Mouse (Mus musculus) gonadal fat pad, adult 2 months (tissue): ENCODE data around the gene Spta1. TPM values are rescaled to one million over a fixed set of nuclear protein-coding genes. Genes with fewer than 3 reads are reported as not detected.

Source experiments
- DNase-seq: peaks from one replicate; pipeline ENCODE4 v3.0.0-alpha.2; 2012; ENCODE audit warnings: low read depth
- polyA plus RNA-seq: library from polyadenylated mRNA; depleted of rRNA; stranded (reverse); fragments of >200 nt; gene quantifications from 2 replicates; pipeline ENCODE4 v1.2.3, GENCODE M21; 2012; rRNA removed

Gene Spta1
- polyA plus RNA-seq: 0.01 and 0.06 TPM in 2 replicates

- no peak for DNase-seq
Observed at GRCm38 (mm10) chr1:174172605-174173004, at the start of gene Spta1. Gene Spta1 (plus strand): TSS chr1:174172776.

DNA sequence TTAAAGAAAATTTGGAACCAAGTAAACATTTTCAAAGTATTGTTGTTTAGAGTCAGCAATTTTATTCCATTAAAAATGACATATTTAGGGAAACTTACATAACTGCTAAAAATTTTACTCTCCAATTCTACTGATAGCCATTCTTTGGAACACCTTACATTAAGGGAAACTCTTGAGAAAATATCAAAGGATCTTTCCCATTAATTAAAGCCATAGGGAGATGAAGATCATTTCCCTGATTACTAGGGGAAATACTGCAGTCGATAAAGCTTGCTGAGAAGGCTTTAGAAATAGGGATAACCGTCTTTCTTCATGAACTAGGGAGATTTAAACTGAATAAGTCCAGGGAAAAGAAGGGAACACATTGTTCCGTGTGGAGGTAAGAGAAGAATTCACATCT lies 41.4 kb upstream of the Spta1 start, which contains the start of gene Olfr424:
TSS of gene Olfr424 (plus strand) at position 301 of the 400 bp plus-strand sequence.
- DNase-seq: no peak

DNA sequence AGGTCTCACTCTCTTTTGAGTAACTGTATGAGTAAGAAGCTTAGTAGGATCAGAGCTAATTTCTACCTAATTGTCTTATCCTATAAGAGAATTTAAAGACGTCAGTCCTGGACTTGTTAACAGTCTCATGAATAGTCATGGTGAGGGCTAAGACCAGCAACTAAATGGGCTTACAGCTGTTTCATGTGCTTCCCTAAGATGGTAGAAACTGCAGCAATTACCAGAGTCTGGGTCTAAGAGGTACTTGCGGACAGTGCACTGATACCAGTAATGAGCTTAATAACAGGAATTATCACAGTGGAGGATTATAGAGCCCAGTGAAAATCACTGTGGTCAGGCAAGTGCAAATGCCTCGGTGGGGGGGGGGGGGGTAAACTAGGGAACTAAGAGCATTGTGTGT lies 40.6 kb upstream of the Spta1 start:
- no peak for DNase-seq

GRCm38 (mm10) chr1:174141384-174141783 lies 31.2 kb upstream of the Spta1 start:
- no peak for DNase-seq

DNA sequence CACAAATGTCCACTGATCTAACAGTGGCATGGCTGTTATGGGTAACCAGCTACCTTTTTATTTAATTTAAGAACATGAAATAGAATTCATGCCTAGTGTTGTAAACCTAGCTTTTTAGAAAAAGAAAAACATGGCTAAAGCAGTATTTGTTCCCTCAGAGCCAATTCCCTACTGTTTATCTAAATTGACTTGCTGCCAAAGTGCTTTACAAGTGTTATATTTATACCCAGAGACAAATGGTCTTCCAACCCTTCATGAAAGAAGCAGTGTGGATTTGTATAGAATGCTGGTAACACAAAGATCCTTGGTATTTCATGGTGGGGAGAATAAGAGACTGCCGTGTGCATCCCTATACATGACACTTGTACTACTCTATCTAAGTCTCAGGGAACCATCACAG lies 25.9 kb upstream of the Spta1 start:
- DNase-seq: no peak

- DNase-seq: no peak
Observed at GRCm38 (mm10) chr1:174149289-174149688, 23.3 kb upstream of the Spta1 start.

GRCm38 (mm10) chr1:174155333-174155732 lies 17.2 kb upstream of the Spta1 start, which contains the start of gene Olfr420:
Gene Olfr420 (plus strand): TSS chr1:174155633.
- DNase-seq: no peak

DNA sequence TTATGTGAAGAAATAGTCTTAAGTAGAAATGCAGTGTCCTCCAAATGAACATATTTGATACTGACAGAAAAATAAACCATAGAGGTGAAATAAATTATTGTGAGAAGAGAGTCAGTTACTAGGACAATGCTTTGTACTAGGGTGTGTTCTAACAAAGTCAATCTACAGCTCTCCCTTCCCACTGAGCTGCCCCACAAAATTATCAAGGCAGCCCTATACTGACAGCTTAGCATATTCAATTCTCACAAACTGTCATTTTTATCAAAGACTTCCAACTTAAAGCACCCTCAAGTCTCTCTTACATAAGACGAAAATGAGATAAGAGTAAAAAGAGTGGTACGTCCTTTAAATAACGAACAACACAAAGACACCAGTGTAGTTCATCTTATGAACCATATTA lies 15.0 kb upstream of the Spta1 start:
- DNase-seq: no peak

- no peak for DNase-seq
Observed at GRCm38 (mm10) chr1:174158512-174158911, 14.1 kb upstream of the Spta1 start.

GRCm38 (mm10) chr1:174159095-174159494 lies 13.5 kb upstream of the Spta1 start:
- no peak for DNase-seq

DNA sequence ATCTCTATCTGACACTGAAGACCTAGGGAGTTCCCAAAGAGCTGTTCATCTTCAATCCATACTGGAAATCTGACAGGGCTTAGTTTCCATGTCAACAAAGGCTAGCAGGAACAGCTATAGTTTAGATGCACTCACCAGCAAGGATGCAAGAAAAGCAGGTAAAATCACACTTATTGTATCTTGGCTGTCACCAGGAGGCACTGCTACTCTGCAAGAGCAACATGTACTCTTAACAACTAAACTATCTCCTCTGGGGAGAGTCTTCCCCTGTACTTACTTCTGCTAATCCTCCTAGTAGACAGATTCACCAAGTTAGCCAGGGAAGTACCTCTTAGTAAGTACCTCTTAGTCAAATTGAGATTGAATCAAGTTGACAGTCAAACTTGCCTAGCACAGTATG lies 3.6 kb upstream of the Spta1 start:
- DNase-seq: no peak

- no peak for DNase-seq
Observed at GRCm38 (mm10) chr1:174170706-174171501, 1.7 kb upstream of the Spta1 start.

DNA sequence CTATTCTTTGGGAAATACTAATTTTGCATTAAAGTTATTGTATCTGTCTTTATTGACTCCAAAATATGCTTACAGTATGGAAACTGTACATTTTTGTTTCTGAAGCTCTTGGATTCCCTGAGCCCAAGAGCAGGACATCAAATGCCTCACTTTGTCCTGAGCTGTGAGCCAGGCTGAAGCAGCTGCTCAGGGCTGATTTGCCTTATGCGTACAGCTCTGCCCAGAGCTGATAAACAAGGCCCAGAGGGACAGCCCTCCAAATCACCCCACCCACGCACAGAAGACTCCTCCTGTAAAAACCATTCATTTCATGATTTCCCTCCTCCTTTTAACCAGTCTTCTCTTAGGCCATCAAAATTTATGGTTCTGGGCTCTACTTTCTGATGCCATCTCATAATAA lies 1.0 kb upstream of the Spta1 start:
- no peak for DNase-seq

GRCm38 (mm10) chr1:174204699-174205098 lies 32.1 kb downstream of the Spta1 start:
- no peak for DNase-seq

DNA sequence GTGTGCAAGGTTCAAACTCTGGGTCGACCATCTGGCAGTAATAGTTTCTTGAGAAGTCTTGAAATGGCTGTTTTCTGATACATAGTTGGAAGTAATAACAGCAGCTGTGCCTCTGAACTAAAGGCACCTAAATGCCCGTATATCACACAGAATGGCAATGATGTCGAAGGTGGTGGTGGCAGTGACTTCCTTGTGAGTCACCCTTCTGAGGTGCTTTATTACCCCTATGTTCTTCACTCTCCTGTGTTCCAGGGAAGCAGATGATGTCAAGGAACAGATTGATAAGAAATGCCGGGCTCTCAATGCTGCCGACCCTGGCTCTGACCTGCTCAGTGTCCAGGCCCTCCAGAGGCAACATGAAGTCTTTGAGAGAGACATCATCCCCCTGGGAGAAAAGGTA lies 39.7 kb downstream of the Spta1 start:
- no peak for DNase-seq

DNA sequence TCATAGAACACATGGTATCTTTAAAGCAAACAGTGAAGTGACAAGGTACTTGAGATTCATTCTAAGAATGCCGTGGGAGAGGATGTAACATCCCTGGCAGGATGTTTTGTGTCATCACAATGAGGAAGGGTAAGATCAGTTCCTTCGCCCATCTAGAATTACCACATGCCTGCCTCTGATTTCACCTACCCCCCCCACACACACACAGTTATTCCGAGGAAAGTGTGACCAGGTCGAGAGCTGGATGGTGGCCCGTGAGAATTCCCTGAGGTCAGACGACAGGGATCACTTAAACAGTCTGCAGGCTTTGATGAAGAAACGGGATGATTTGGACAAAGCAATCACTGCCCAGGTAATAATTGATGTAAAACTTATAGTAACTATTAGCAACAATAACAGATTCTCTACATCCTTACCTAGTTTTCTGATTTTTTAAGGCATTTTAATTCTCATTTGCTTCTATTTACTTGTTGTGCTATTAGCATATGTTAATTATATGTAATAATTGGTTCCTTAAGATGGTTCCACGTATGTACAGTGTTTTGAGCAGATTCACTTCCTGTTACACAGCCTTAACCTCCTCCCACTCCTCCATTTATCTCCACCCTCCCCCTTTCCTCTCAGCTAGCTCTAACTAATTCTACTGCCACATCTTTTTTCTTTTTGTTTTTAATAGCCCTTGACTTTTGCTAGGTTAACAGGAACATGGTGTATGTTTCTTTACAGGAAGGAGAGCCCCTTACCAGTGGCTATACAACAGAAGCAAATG lies 42.9 kb downstream of the Spta1 start:
- DNase-seq: no peak

GRCm38 (mm10) chr1:174216528-174217204 lies 44.1 kb downstream of the Spta1 start:
- no peak for DNase-seq

DNA sequence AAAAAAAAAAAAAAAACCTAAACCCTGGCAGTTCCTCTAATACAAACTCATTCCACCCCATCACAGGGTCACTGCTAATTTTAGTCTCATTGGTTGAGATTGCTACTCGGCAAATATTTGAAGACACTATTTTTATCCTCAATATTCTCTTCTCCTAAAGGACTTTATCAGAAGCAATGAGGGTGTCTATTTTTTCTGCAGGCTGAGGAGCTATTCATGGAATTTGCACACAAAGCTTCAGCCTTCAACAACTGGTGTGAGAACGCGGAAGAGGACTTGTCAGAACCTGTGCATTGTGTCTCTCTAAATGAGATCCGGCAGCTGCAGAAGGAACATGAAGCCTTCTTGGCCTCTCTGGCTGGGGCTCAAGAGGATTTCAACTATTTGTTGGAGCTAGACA lies 67.3 kb downstream of the Spta1 start:
- DNase-seq: no peak

DNA sequence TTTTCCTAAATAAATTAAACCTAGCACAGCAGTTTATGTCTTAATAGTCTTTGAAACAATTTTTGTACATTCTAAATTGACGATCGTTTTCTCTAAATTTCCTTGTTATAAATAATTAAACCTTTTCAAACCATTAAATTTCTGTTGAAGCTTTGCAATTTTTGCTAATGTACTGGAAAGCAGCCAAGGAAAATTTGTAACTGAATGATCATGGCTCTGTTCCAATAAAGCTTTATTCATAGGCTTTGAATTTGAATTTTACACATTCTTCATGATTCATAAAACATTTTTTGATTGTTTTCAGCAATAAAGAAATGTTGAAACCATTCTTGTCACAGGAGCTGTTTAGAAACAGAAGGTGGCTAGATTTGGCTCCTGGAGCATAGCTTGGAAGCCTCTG lies 72.0 kb downstream of the Spta1 start:
- DNase-seq: no peak

- DNase-seq: no peak
Observed at GRCm38 (mm10) chr1:174246080-174246479, 73.5 kb downstream of the Spta1 start.

DNA sequence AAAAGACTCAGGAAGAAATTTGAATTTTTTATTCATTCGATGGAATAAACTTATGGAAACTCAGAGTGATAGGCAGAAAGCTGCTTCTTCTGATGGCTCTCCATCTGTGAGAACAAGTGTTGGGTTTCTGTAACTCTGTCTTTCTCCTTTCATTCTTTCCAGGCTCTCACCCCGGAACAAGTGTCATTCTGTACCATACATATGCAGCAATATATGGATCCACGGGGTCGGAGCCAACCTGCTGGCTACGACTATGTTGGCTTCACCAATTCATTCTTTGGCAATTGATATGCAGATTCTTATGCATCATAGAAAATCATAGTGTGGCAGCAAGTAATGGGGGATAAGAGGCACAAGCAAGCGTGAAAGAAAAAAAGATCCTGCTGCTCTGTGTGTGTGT lies 74.6 kb downstream of the Spta1 start:
- DNase-seq: no peak

GRCm38 (mm10) chr1:174250376-174250775 lies 77.8 kb downstream of the Spta1 start:
- DNase-seq: no peak
